Mouse (Mus musculus) brain, adult 2 months (tissue): ENCODE results near the gene Vps52.

ENCODE experiments used
- DNase-seq: peaks from one replicate; pipeline ENCODE4 v3.0.0; 2011; ENCODE audit warnings: low read depth, low spot score

Gene Vps52

DNA sequence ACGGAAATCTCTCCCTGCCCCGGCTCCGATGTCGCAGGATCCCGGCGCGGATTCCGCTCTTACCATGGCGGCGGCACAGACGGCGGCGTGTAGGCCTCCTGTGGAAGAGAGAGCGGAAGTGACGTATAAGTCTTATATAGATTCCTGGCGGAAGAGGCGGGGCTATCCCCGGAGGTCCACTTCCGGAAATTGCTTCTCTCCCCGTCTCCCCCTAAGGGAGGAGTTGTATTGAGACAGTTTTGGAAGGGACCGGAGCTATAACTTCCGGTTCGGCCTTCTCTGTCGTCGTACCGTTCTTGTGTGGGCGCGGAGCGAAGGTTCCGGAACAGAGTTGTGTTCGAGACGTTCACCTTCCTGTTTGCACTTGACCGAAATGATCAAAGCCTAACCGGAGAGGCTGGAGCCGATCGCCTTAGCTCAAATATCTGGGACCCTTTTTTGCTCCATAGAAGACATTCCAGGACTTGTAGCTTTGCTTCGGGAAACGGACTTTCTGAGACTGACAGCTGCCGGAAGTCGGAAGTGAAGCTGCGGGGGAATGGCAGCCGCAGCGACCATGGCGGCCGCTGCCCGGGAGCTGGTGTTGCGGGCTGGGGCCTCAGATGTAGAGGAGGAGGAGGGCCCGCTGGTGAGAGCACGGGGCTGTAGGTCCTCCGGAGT lies at the start of gene Vps52, which contains the start of gene Rps18:
Gene Vps52 (plus strand): TSS at position 258 of the 660 bp plus-strand sequence.
Gene Rps18 (minus strand): TSS at position 447 of the 660 bp plus-strand sequence.
- DNase-seq, result peak; percentile 100

DNA sequence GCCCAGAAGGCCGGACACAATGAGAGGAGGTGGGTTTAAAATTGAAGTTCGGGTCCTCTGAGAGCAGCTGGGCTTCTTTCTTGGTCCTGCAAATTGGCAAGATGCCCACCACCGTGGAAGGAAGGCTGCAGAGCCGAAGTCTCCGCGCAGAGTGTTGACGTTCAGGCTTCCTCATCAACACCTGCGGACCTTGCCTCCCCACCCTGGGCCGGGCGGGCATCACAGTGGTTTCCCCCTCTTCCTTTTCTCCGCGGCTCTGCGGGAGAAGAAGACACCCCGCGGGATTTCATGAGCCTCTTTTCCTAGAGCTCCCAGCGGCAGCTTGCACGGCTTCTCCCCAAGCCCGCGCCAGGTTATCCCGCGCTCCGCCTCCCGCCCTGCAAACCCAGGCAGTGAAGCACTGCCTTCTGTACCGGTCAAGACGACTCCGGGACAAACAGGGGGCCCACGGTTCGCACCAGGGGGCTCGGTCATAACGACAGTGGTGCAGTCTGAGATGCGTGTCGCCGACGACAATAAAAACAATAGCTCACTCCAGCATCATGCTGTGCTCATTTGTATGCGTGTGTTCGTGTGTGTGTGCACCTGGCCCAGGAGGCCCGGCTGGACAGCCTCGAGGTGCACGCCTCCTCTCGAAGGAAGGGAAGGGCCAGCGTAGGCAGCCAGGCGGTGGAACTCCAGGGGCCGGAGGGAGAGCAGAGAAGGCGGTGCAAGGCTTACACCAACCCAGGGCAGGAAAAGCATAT lies 47.1 kb upstream of the Vps52 start:
- peak; percentile 65 for DNase-seq

DNA sequence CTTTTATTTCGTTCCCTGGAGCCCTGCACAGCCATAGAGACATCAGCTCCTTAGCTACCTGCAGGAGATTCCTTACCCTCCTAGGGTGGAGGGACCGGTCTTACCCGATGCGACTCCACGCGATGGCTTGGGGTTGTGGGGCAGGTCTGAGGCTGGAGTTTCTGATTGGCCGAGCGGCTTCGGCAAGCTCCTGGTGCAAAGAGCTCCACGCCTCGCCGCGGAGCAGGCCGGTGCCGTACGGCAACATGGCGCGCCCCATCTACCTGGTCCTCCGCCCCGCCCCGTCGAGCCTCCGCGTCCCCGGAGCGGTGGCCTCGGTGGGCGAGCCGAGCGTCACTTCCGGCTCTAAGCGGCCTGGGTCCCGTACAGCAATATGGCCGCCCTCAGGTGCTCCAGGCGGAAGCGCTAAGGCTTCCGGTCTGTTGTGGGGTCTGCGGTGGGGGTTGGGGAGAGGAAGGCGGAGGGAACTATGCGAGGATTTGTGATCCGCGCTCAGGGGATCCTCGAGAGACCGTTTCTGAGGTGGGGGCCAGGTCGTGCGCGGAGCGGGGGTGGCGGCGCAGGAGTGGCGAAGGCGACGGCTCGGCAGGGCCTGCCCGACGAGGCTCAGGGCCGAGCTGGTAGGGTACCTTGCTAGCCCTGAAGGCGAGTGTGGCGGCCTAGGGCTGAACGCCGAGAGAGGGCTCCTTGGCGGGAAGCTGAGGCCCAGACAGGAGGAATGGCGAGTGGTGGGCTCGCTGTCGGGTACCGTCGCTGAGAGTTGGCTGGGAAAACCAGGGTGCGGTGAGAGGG lies 46.3 kb upstream of the Vps52 start, which contains the start of gene Daxx:
Gene Daxx (plus strand): TSS at position 338 of the 792 bp plus-strand sequence.
- DNase-seq, result peak; percentile 99

DNA sequence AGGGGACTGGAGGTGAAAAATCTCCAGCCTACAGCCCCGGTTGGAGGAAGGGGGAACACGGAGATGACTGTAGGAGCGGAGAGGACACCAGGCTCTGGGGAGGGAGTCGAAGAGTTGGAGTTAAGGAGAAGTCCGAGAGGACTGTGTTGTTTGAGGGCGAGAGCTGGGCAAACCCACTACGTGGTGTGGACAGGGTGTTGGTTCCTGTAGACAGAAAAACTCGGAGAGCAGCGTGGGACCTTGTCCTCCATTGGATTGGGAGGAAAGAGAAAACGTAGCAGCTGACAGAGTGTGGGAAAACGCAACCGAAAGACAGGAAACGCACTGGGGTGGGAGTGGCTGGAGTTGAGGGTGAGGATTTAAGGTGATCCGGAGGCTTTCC lies 45.8 kb upstream of the Vps52 start:
- DNase-seq, result peak; percentile 55

DNA sequence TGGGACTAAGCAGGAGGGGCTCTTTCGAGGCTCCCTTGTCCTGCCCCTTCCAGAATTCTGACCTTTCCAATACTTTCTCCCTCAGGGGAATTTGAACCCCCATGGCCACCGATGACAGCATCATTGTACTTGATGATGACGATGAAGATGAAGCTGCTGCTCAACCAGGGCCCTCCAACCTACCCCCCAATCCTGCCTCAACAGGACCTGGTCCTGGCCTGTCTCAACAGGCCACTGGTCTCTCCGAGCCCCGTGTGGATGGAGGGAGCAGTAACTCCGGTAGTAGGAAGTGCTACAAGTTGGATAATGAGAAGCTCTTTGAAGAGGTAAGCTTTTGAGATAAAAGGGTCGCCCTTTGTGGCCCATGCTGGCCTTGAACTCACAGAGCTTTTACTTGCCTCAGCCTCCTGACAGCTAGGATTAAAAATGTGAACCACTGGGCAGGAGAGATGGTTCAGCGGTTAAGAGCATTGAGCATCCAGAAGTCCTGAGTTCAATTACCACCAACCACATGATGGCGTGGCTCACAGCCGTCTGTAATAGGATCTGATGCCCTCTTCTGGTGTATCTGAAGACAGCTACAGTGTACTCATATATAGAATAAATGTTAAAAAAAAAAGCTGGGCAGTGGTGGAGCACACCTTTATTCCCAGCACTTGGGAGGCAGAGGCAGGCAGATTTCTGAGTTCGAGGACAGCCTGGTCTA lies 45.1 kb upstream of the Vps52 start:
- DNase-seq, result no peak

DNA sequence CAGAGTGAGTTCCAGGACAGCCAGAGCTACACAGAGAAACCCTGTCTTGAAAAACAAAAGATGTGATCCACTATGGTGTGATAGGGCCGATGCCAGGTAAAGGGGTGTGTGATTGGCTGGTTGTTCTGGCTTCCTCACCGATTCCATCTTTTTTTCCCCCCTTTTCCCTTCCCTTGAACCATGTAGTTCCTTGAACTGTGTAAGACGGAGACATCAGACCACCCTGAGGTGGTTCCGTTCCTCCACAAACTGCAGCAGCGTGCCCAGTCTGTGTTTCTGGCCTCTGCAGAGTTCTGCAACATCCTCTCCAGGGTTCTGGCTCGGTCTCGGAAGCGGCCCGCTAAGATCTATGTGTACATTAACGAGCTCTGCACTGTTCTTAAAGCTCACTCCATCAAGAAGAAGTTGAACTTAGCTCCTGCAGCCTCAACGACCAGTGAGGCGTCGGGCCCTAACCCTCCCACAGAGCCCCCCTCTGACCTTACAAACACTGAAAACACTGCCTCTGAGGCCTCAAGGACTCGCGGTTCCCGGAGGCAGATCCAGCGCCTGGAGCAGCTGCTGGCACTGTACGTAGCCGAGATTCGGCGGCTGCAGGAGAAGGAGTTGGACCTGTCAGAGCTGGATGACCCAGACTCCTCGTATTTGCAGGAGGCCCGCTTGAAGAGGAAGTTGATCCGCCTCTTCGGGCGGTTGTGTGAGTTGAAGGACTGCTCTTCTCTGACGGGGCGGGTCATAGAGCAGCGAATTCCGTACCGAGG lies 44.4 kb upstream of the Vps52 start:
- no peak for DNase-seq

- DNase-seq, result no peak
Observed at GRCm38 (mm10) chr17:33911813-33912414, 43.7 kb upstream of the Vps52 start.

- DNase-seq, result no peak
Observed at GRCm38 (mm10) chr17:33913264-33913663, 42.3 kb upstream of the Vps52 start.

GRCm38 (mm10) chr17:33913905-33914304 lies 41.7 kb upstream of the Vps52 start:
- DNase-seq, result no peak

- DNase-seq, result no peak
Observed at GRCm38 (mm10) chr17:33914969-33915391, 40.6 kb upstream of the Vps52 start.

GRCm38 (mm10) chr17:33915671-33916250 lies 39.9 kb upstream of the Vps52 start, which contains the start of the genes Tapbp and Zbtb22:
Gene Tapbp (plus strand): TSS chr17:33915899.
Gene Zbtb22 (plus strand): TSS chr17:33915904.
- peak; percentile 100 for DNase-seq

DNA sequence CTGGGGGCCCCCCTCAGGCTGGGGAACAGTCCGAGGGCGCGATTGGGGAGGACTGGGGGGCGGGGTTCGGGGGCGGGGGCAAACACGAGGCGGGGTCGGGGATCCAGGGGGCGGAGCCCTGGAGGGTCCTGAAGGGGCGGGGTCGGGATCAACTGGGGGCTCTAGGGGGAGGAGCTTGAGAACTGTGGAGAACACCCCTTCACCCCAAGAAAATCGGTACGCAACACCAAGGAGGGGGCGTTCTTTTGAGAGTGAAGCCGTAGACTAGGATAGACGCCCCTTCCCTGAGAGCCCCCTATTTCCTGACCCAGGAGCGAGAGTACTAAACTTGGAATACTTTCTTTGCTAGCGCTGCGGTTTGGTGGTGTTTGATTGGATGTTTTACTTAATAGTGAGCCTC lies 39.3 kb upstream of the Vps52 start:
- no peak for DNase-seq

- no peak for DNase-seq
Observed at GRCm38 (mm10) chr17:33916847-33917655, 38.6 kb upstream of the Vps52 start.

GRCm38 (mm10) chr17:33917656-33918292 lies 37.8 kb upstream of the Vps52 start:
- no peak for DNase-seq

DNA sequence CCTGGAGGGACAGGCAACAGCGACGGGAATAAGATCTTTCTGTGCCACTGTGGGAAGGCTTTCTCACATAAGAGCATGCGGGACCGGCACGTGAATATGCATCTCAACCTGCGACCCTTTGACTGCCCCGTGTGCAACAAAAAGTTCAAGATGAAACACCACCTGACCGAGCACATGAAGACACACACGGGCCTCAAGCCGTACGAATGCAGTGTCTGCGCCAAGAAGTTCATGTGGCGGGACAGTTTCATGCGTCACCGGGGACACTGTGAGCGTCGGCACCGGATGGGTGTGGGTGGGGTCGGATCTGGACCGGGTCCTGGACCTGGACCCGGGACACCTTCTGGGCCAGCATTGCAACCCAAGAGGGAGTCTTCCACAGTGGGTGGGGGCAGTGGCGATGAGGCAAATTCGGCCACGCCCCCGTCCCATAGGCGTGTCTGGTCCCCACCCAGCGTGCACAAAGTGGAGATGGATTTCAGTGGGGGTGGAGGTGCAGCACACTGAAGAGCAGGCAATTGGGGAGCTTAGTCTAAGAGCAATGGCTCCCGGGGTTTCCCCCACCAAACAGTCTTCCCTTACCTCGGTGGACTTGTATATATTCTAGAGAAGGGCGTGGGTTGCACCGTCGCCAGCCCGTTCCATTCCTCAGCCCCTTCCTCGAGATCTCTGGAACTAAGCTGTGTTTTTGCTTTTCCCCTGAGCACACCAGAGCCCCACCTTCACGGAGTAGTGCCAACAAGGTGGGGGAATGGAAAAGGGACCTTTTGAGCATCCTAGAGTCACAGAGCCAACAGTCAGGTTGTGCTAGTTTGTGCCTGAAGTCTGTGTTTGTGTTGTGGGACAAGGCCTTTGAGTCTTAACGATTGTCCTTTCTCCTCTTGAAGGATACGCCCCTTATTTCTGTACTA lies 37.1 kb upstream of the Vps52 start:
- no peak for DNase-seq

GRCm38 (mm10) chr17:33919351-33920281 lies 36.0 kb upstream of the Vps52 start:
- peak; percentile 83 for DNase-seq
